Mouse (Mus musculus) liver, embryonic 12.5 days (tissue): Measurements from ENCODE around the gene Ccdc50. TPM values are rescaled to one million over a fixed set of nuclear protein-coding genes. Genes with fewer than 3 reads are reported as not detected.

ENCODE experiments used
- ATAC-seq: fragments of 200-750 bp; cut with Nextera tagmentation; 2 replicates; pipeline ENCODE4 v1.8.0; 2017; ENCODE audit warnings: moderate number of reproducible peaks, mild to moderate bottlenecking, moderate library complexity
- H3K27ac ChIP-seq: fragments of 300-500 bp; sonication (generic); 2 replicates; pipeline ENCODE4 v1.5.1; 2016; ENCODE audit warnings: mild to moderate bottlenecking
- H3K27me3 ChIP-seq: fragments of 300-500 bp; sonication (generic); replicated peaks from 2 replicates; pipeline ENCODE4 v1.6.1; 2016; ENCODE audit warnings: mild to moderate bottlenecking, moderate library complexity
- H3K36me3 ChIP-seq: fragments of 300-500 bp; sonication (generic); 2 replicates; pipeline ENCODE4 v1.6.1; 2016; ENCODE audit warnings: mild to moderate bottlenecking, moderate library complexity
- H3K4me1 ChIP-seq: fragments of 300-500 bp; sonication (generic); 2 replicates; pipeline ENCODE4 v1.6.1; 2016
- H3K4me2 ChIP-seq: fragments of 300-500 bp; sonication (generic); 2 replicates; pipeline ENCODE4 v1.6.1; 2016; ENCODE audit warnings: mild to moderate bottlenecking, moderate library complexity
- H3K4me3 ChIP-seq: fragments of 300-500 bp; sonication (generic); 2 replicates; pipeline ENCODE4 v1.5.1; 2016; ENCODE audit warnings: mild to moderate bottlenecking, moderate library complexity
- H3K9ac ChIP-seq: fragments of 300-500 bp; sonication (generic); 2 replicates; pipeline ENCODE4 v1.6.1; 2016; ENCODE audit warnings: mild to moderate bottlenecking, moderate library complexity
- H3K9me3 ChIP-seq: fragments of 300-500 bp; sonication (generic); replicated peaks from 2 replicates; pipeline ENCODE4 v1.6.1; 2016; ENCODE audit warnings: mild to moderate bottlenecking, moderate library complexity
- WGBS: fragments of 180-500 bp; shearing (Covaris S2); methylation state at CpG from one replicate; pipeline ENCODE4 v1.1.7; 2016; ENCODE audit not compliant: insufficient replicate concordance; 5-methylcytosine and 5-hydroxymethylcytosine counted together
- polyA plus RNA-seq: library from polyadenylated mRNA; unstranded; fragments of >200 nt; fragmentation: Nextera tagmentation; extraction: Ambion mirVana; gene quantifications from 2 replicates; pipeline ENCODE4 v1.2.1, GENCODE M21; 2016

Gene Ccdc50
- polyA plus RNA-seq, 1 experiment from 2014 or later, result 21.6 TPM

- 74% methylated on average over 3 of the region's 3 CpGs for WGBS
- H3K9me3 ChIP-seq, result no peaks in the 10 kb centered on the region
Observed at GRCm38 (mm10) chr16:27399026-27399718, 10.5 kb downstream of the Ccdc50 start.

GRCm38 (mm10) chr16:27399719-27400253 lies 11.1 kb downstream of the Ccdc50 start:
- no peak overlapping the region for H3K27ac ChIP-seq
- H3K27me3 ChIP-seq, result no peaks in the 10 kb centered on the region
- WGBS, result 75% methylated on average over 6 of the region's 6 CpGs
- no peak overlapping the region for H3K4me2 ChIP-seq
- no peak overlapping the region for H3K9ac ChIP-seq
- no peaks in the 10 kb centered on the region for H3K36me3 ChIP-seq
- peaks cover 5% of the 10 kb centered on the region for H3K4me1 ChIP-seq
- H3K4me3 ChIP-seq, result no peak overlapping the region
- ATAC-seq, result no peak
- H3K9me3 ChIP-seq, result no peaks in the 10 kb centered on the region

More at GRCm38 (mm10) chr16:27399026-27399718, 10.5 kb downstream of the Ccdc50 start:
- Histone ChIP-seq H3K4me2 (no peak overlapping the region), H3K27ac (no peak overlapping the region), H3K4me3 (no peak overlapping the region), H3K4me1 (peaks cover 5% of the 10 kb centered on the region), H3K36me3 (no peaks in the 10 kb centered on the region), H3K27me3 (no peaks in the 10 kb centered on the region), H3K9ac (no peak overlapping the region)
- no peak for ATAC-seq

GRCm38 (mm10) chr16:27401579-27401978 lies 12.9 kb downstream of the Ccdc50 start:
- H3K4me3 ChIP-seq, result no peak overlapping the region
- no peak overlapping the region for H3K27ac ChIP-seq
- ATAC-seq, result no peak
- H3K9ac ChIP-seq, result no peak overlapping the region
- H3K36me3 ChIP-seq, result peaks cover 9% of the 10 kb centered on the region
- 75% methylated on average over 2 of the region's 2 CpGs for WGBS
- no peaks in the 10 kb centered on the region for H3K4me1 ChIP-seq
- H3K4me2 ChIP-seq, result no peak overlapping the region
- H3K27me3 ChIP-seq, result no peaks in the 10 kb centered on the region
- no peaks in the 10 kb centered on the region for H3K9me3 ChIP-seq

GRCm38 (mm10) chr16:27404107-27404506 lies 15.4 kb downstream of the Ccdc50 start:
- Histone ChIP-seq H3K27me3 (no peaks in the 10 kb centered on the region), H3K27ac (no peak overlapping the region), H3K4me1 (no peaks in the 10 kb centered on the region), H3K9ac (no peak overlapping the region), H3K36me3 (peaks cover 19% of the 10 kb centered on the region), H3K4me2 (no peak overlapping the region), H3K4me3 (no peak overlapping the region), H3K9me3 (no peaks in the 10 kb centered on the region)
- ATAC-seq, result no peak

GRCm38 (mm10) chr16:27416937-27417584 lies 28.4 kb downstream of the Ccdc50 start:
- no peak overlapping the region for H3K9ac ChIP-seq
- no peaks in the 10 kb centered on the region for H3K27me3 ChIP-seq
- H3K4me1 ChIP-seq, result no peaks in the 10 kb centered on the region
- no peak overlapping the region for H3K27ac ChIP-seq
- H3K9me3 ChIP-seq, result no peaks in the 10 kb centered on the region
- no peak for ATAC-seq
- no peak overlapping the region for H3K4me2 ChIP-seq
- no peak overlapping the region for H3K4me3 ChIP-seq
- peaks cover 67% of the 10 kb centered on the region for H3K36me3 ChIP-seq
- WGBS, result 70% methylated on average over 6 of the region's 6 CpGs

GRCm38 (mm10) chr16:27417632-27418031 lies 29.0 kb downstream of the Ccdc50 start:
- WGBS, result 50% methylated on average over 3 of the region's 3 CpGs
- H3K36me3 ChIP-seq, result peaks cover 69% of the 10 kb centered on the region
- 0 out of 2 replicates have a peak, but pooled peaks have one; percentile 35 for ATAC-seq
- H3K27ac ChIP-seq, result no peak overlapping the region
- no peak overlapping the region for H3K4me3 ChIP-seq
- no peak overlapping the region for H3K9ac ChIP-seq
- H3K4me2 ChIP-seq, result no peak overlapping the region
- H3K27me3 ChIP-seq, result no peaks in the 10 kb centered on the region
- no peaks in the 10 kb centered on the region for H3K4me1 ChIP-seq
- H3K9me3 ChIP-seq, result no peaks in the 10 kb centered on the region

- H3K36me3 ChIP-seq, result peaks cover 46% of the 10 kb centered on the region
- H3K27me3 ChIP-seq, result no peaks in the 10 kb centered on the region
- no peak overlapping the region for H3K27ac ChIP-seq
- ATAC-seq, result no peak
- H3K4me2 ChIP-seq, result no peak overlapping the region
- no peaks in the 10 kb centered on the region for H3K4me1 ChIP-seq
- WGBS, result 89% methylated on average over 3 of the region's 3 CpGs
- no peak overlapping the region for H3K9ac ChIP-seq
- no peak overlapping the region for H3K4me3 ChIP-seq
- no peaks in the 10 kb centered on the region for H3K9me3 ChIP-seq
Observed at GRCm38 (mm10) chr16:27420982-27421381, 32.3 kb downstream of the Ccdc50 start.

- Histone ChIP-seq H3K4me1 (no peaks in the 10 kb centered on the region), H3K27me3 (no peaks in the 10 kb centered on the region), H3K4me2 (no peak overlapping the region), H3K36me3 (peaks cover 39% of the 10 kb centered on the region), H3K27ac (no peak overlapping the region), H3K9me3 (no peaks in the 10 kb centered on the region), H3K9ac (no peak overlapping the region), H3K4me3 (no peak overlapping the region)
- ATAC-seq, result no peak
- WGBS, result 73% methylated on average over 3 of the region's 3 CpGs
Observed at GRCm38 (mm10) chr16:27435034-27435433, 46.4 kb downstream of the Ccdc50 start.

- H3K9ac ChIP-seq, result no peak overlapping the region
- H3K4me2 ChIP-seq, result no peak overlapping the region
- H3K9me3 ChIP-seq, result no peaks in the 10 kb centered on the region
- no peaks in the 10 kb centered on the region for H3K27me3 ChIP-seq
- H3K27ac ChIP-seq, result no peak overlapping the region
- no peaks in the 10 kb centered on the region for H3K4me1 ChIP-seq
- H3K36me3 ChIP-seq, result peaks cover 53% of the 10 kb centered on the region
- 78% methylated on average over 3 of the region's 3 CpGs for WGBS
- no peak for ATAC-seq
- no peak overlapping the region for H3K4me3 ChIP-seq
Observed at GRCm38 (mm10) chr16:27443941-27444340, 55.3 kb downstream of the Ccdc50 start.

GRCm38 (mm10) chr16:27449360-27449759 lies 60.7 kb downstream of the Ccdc50 start:
- ATAC-seq, result no peak
- Histone ChIP-seq H3K4me1 (no peaks in the 10 kb centered on the region), H3K9me3 (no peaks in the 10 kb centered on the region), H3K4me3 (no peak overlapping the region), H3K9ac (no peak overlapping the region), H3K27ac (no peak overlapping the region), H3K4me2 (no peak overlapping the region), H3K36me3 (peaks cover 28% of the 10 kb centered on the region), H3K27me3 (no peaks in the 10 kb centered on the region)
- WGBS, result 75% methylated on average over 5 of the region's 5 CpGs

- H3K27me3 ChIP-seq, result no peaks in the 10 kb centered on the region
- H3K4me3 ChIP-seq, result no peak overlapping the region
- no peak overlapping the region for H3K27ac ChIP-seq
- H3K9ac ChIP-seq, result no peak overlapping the region
- H3K4me2 ChIP-seq, result no peak overlapping the region
- no peaks in the 10 kb centered on the region for H3K4me1 ChIP-seq
- H3K9me3 ChIP-seq, result no peaks in the 10 kb centered on the region
- H3K36me3 ChIP-seq, result peaks cover 17% of the 10 kb centered on the region
- ATAC-seq, result no peak
- 72% methylated on average over 2 of the region's 2 CpGs for WGBS
Observed at GRCm38 (mm10) chr16:27450655-27451054, 62.0 kb downstream of the Ccdc50 start.

GRCm38 (mm10) chr16:27453396-27453795 lies 64.7 kb downstream of the Ccdc50 start:
- Histone ChIP-seq H3K4me1 (no peaks in the 10 kb centered on the region), H3K36me3 (no peaks in the 10 kb centered on the region; the same call in 1 of the 2 replicates), H3K27me3 (no peaks in the 10 kb centered on the region), H3K27ac (no peak overlapping the region), H3K9ac (no peak overlapping the region), H3K4me3 (no peak overlapping the region), H3K9me3 (no peaks in the 10 kb centered on the region), H3K4me2 (no peak overlapping the region)
- no peak for ATAC-seq
- 61% methylated on average over 3 of the region's 3 CpGs for WGBS
